Comparison of ENCODE assay signal across 8 mouse cellular contexts in genomic region chr4:154336650-154337049, GRCm38 (mm10). TPM values are rescaled to one million over a fixed set of nuclear protein-coding genes. Genes with fewer than 3 reads are reported as not detected.
DNase-seq lines count a peak whose midpoint lies in the region; ATAC-seq lines count a peak whose summit lies in the region.
"Had no signal": no experiment of that assay in that cellular context is flagged by ENCODE, and none has a peak within 500 bp of the region (broad histone marks: within the 10 kb centered on the region; RNA-seq: fewer than 3 reads in every experiment).

No protein-coding gene starts in this region.

- peaks cover 61% of the 10 kb centered on the region for H3K4me1 ChIP-seq in embryonic facial prominence, embryonic 10.5 days
- H3K4me1 ChIP-seq in intestine, embryonic 16.5 days (ENCODE audit: control insufficient read depth, insufficient read depth, low read length) = 0 out of 2 replicates have a peak, but pooled peaks cover 2% of the 10 kb centered on the region
- H3K4me1 ChIP-seq: megakaryocyte, embryonic 14.5 days had no signal

- H3K4me2 ChIP-seq in intestine, embryonic 16.5 days (ENCODE audit: low read depth, low read length) = no peak overlapping the region

- H3K9ac ChIP-seq in intestine, embryonic 16.5 days (ENCODE audit: low read depth, low read length) = no peak overlapping the region

- ATAC-seq in intestine, embryonic 16.5 days = peak; percentile 55

- no peaks in the 10 kb centered on the region for H3K9me3 ChIP-seq in embryonic facial prominence, embryonic 10.5 days
- no peaks in the 10 kb centered on the region for H3K9me3 ChIP-seq in intestine, embryonic 16.5 days (ENCODE audit: control insufficient read depth, low read length)
- H3K9me3 ChIP-seq: megakaryocyte, embryonic 14.5 days had no signal

- peaks cover 81% of the 10 kb centered on the region for H3K36me3 ChIP-seq in embryonic facial prominence, embryonic 10.5 days (replicated peaks)
- H3K36me3 ChIP-seq in intestine, embryonic 16.5 days (ENCODE audit: control insufficient read depth, insufficient read depth, low read length) = no peaks in the 10 kb centered on the region

- no peak overlapping the region for H3K4me3 ChIP-seq in embryonic facial prominence, embryonic 10.5 days
- H3K4me3 ChIP-seq in intestine, embryonic 16.5 days (ENCODE audit: low read length) = no peak overlapping the region
- H3K4me3 ChIP-seq: megakaryocyte, embryonic 14.5 days had no signal

- peak overlapping the region; percentile 85 for H3K27ac ChIP-seq in embryonic facial prominence, embryonic 10.5 days (replicated peaks)
- peak overlapping the region; percentile 58 for H3K27ac ChIP-seq in intestine, embryonic 16.5 days (ENCODE audit: low read length)

- 10% methylated on average over 10 of the region's 10 CpGs for WGBS in embryonic facial prominence, embryonic 10.5 days
- 27% methylated on average over 10 of the region's 10 CpGs for WGBS in intestine, embryonic 16.5 days

- intact Hi-C loops in left cerebral cortex, postnatal 25 days (cut with DNase I) = no loop called here

- peaks cover 71% of the 10 kb centered on the region for H3K27me3 ChIP-seq in embryonic facial prominence, embryonic 10.5 days (replicated peaks; ENCODE audit: low read depth, poor library complexity, severe bottlenecking)
- 0 out of 2 replicates have a peak, but pooled peaks cover 2% of the 10 kb centered on the region for H3K27me3 ChIP-seq in intestine, embryonic 16.5 days (replicated peaks; ENCODE audit: control insufficient read depth, insufficient read depth, low read length)

- DNase-seq in embryonic facial prominence, embryonic 10.5 days (ENCODE audit: low spot score) = peak; percentile 70
- peak; percentile 39 for DNase-seq in forelimb bud, embryonic 11.5 days (ENCODE audit: low read depth, low spot score)
- peak; percentile 62 for DNase-seq in lung, postnatal 14 days
- no peak for DNase-seq in left cerebral cortex, postnatal 25 days (ENCODE audit: low spot score in 2 of 2)
- DNase-seq in cerebellum, adult 8-10 months = no peak
- DNase-seq in right cerebral cortex, postnatal 4 days = no peak

RNA-seq across cellular contexts. Expression of gene B230104I21Rik, which starts 0.7 kb away (rescaled TPM):
- polyA plus RNA-seq in embryonic facial prominence, embryonic 10.5 days (2016; fragmentation: Nextera tagmentation; extraction: Ambion mirVana) = not detected in 2 replicates
- polyA plus RNA-seq in intestine, embryonic 16.5 days (2015; fragmentation: Nextera tagmentation; extraction: Ambion mirVana) = not detected in 2 replicates
- total RNA-seq in left cerebral cortex, postnatal 25 days (2021) = not detected

RNA-seq across cellular contexts. Expression of gene Arhgef16, which starts 35.2 kb away (rescaled TPM):
- 9.9 and 10.3 TPM in 2 replicates for polyA plus RNA-seq in embryonic facial prominence, embryonic 10.5 days (2016; fragmentation: Nextera tagmentation; extraction: Ambion mirVana)
- 69.5 and 74.1 TPM in 2 replicates for polyA plus RNA-seq in intestine, embryonic 16.5 days (2015; fragmentation: Nextera tagmentation; extraction: Ambion mirVana)
- total RNA-seq in left cerebral cortex, postnatal 25 days (2021) = under 1 TPM; 0.64 to 0.85 TPM

Comparison
In these comparisons a context has a peak if more than half of its experiments do, and no peak if none do; other contexts are left out.
1. DNase-seq: peak in embryonic facial prominence, embryonic 10.5 days (single experiment), forelimb bud, embryonic 11.5 days (single experiment) and lung, postnatal 14 days (single experiment); none in left cerebral cortex, postnatal 25 days (0 of 2), cerebellum, adult 8-10 months (single experiment) and right cerebral cortex, postnatal 4 days (single experiment).